28 mouse cellular contexts compared by ENCODE assay signal in genomic region chr14:104785066-104785465, GRCm38 (mm10).
DNase-seq lines count a peak whose midpoint lies in the region; ATAC-seq and TF ChIP-seq lines count a peak whose summit lies in the region.
"Had no signal": no experiment of that assay in that cellular context is flagged by ENCODE, and none has a peak within 500 bp of the region (broad histone marks: within the 10 kb centered on the region; RNA-seq: fewer than 3 reads in every experiment).

No protein-coding gene starts in this region.

- no peak overlapping the region for H3K27ac ChIP-seq in hindbrain, postnatal 0 days
- no peak overlapping the region; the same call in 1 of the 2 replicates for H3K27ac ChIP-seq in hindbrain, embryonic 10.5 days
- no peak overlapping the region for H3K27ac ChIP-seq in midbrain, embryonic 14.5 days (replicated peaks; ENCODE audit: low read depth, low read length)
- no peak overlapping the region for H3K27ac ChIP-seq in midbrain, embryonic 11.5 days (ENCODE audit: low read depth, low read length)
- H3K27ac ChIP-seq in embryonic facial prominence, embryonic 11.5 days (replicated peaks; ENCODE audit: low read depth, low read length): no peak overlapping the region
- H3K27ac ChIP-seq: forebrain, embryonic 10.5 days; forebrain, embryonic 15.5 days; heart, embryonic 13.5 days; hindbrain, embryonic 15.5 days; limb, embryonic 12.5 days; lung, embryonic 15.5 days; midbrain, embryonic 12.5 days; neural tube, embryonic 12.5 days; stomach, embryonic 15.5 days had no signal

- ATAC-seq in hindbrain, postnatal 0 days: no peak
- no peak for ATAC-seq in midbrain, embryonic 14.5 days (ENCODE audit: low FRiP score, low TSS enrichment)
- ATAC-seq in midbrain, embryonic 11.5 days (ENCODE audit: low FRiP score): no peak
- ATAC-seq in embryonic facial prominence, embryonic 11.5 days (replicated peaks; ENCODE audit: insufficient number of reproducible peaks, low FRiP score, low TSS enrichment, low read depth): no peak
- ATAC-seq: activated CD4-positive, CD25-positive, alpha-beta regulatory T cell, adult 4 months; CD4-positive, CD25-positive, alpha-beta regulatory T cell, adult 4 months; forebrain, embryonic 15.5 days had no signal

- peak; percentile 2 for DNase-seq in hindbrain, postnatal 0 days (ENCODE audit: low spot score)
- DNase-seq in hindbrain, embryonic 10.5 days (ENCODE audit: low spot score): no peak
- DNase-seq in midbrain, embryonic 14.5 days: peak; percentile 25
- no peak for DNase-seq in midbrain, embryonic 11.5 days (ENCODE audit: low spot score, missing footprints)
- peak; percentile 24 for DNase-seq in embryonic facial prominence, embryonic 11.5 days (ENCODE audit: low spot score)
- DNase-seq in natural killer cell, adult 2 months (ENCODE audit: low spot score in 2 of 2): no peak
- no peak for DNase-seq in spleen, postnatal 4 days (ENCODE audit: low spot score in 2 of 2)
- DNase-seq: adrenal gland, adult 2 months; adrenal gland, postnatal 36 days; cerebellum, adult 2 months; gastrocnemius, postnatal 36 days; heart, adult 18-20 months; heart, postnatal 10 days; kidney, adult 2 months; kidney, postnatal 14 days; layer of hippocampus, adult 9-11 months; right cerebral cortex, postnatal 14 days had no signal

- H3K4me1 ChIP-seq in hindbrain, postnatal 0 days (ENCODE audit: insufficient read depth, low read length): no peaks in the 10 kb centered on the region
- no peaks in the 10 kb centered on the region for H3K4me1 ChIP-seq in hindbrain, embryonic 10.5 days (replicated peaks)
- no peaks in the 10 kb centered on the region for H3K4me1 ChIP-seq in midbrain, embryonic 14.5 days (ENCODE audit: control insufficient read depth, insufficient read depth, low read length)
- H3K4me1 ChIP-seq in midbrain, embryonic 11.5 days (ENCODE audit: control insufficient read depth, insufficient read depth, low read length): no peaks in the 10 kb centered on the region
- H3K4me1 ChIP-seq in embryonic facial prominence, embryonic 11.5 days (ENCODE audit: control insufficient read depth, insufficient read depth, low read length): no peaks in the 10 kb centered on the region
- H3K4me1 ChIP-seq: forebrain, embryonic 15.5 days; heart, embryonic 13.5 days; hindbrain, embryonic 15.5 days; lung, embryonic 15.5 days; midbrain, embryonic 12.5 days; neural tube, embryonic 12.5 days; stomach, embryonic 15.5 days had no signal

- 77% methylated on average over 12 of the region's 12 CpGs for WGBS in hindbrain, postnatal 0 days
- 80% methylated on average over 12 of the region's 12 CpGs for WGBS in hindbrain, embryonic 10.5 days
- WGBS in midbrain, embryonic 14.5 days: 69% methylated on average over 12 of the region's 12 CpGs
- 73% methylated on average over 12 of the region's 12 CpGs for WGBS in midbrain, embryonic 11.5 days
- WGBS in embryonic facial prominence, embryonic 11.5 days: 57% methylated on average over 12 of the region's 12 CpGs

- H3K4me2 ChIP-seq in hindbrain, postnatal 0 days (ENCODE audit: low read depth, low read length): no peak overlapping the region
- H3K4me2 ChIP-seq in midbrain, embryonic 14.5 days (ENCODE audit: low read length): no peak overlapping the region
- H3K4me2 ChIP-seq in midbrain, embryonic 11.5 days: no peak overlapping the region
- H3K4me2 ChIP-seq in embryonic facial prominence, embryonic 11.5 days (ENCODE audit: low read depth, low read length): no peak overlapping the region
- H3K4me2 ChIP-seq: forebrain, embryonic 15.5 days; heart, embryonic 13.5 days; hindbrain, embryonic 15.5 days; limb, embryonic 12.5 days; lung, embryonic 15.5 days; midbrain, embryonic 12.5 days; neural tube, embryonic 12.5 days; stomach, embryonic 15.5 days had no signal

- H3K4me3 ChIP-seq in hindbrain, postnatal 0 days (ENCODE audit: low read length): no peak overlapping the region
- no peak overlapping the region for H3K4me3 ChIP-seq in hindbrain, embryonic 10.5 days
- H3K4me3 ChIP-seq in midbrain, embryonic 14.5 days (replicated peaks; ENCODE audit: low read depth, low read length): no peak overlapping the region
- no peak overlapping the region for H3K4me3 ChIP-seq in midbrain, embryonic 11.5 days (ENCODE audit: low read depth, low read length)
- no peak overlapping the region for H3K4me3 ChIP-seq in embryonic facial prominence, embryonic 11.5 days (ENCODE audit: low read depth, low read length)
- H3K4me3 ChIP-seq: forebrain, embryonic 10.5 days; forebrain, embryonic 15.5 days; heart, embryonic 13.5 days; hindbrain, embryonic 15.5 days; limb, embryonic 12.5 days; lung, embryonic 15.5 days; midbrain, embryonic 12.5 days; neural tube, embryonic 12.5 days; stomach, embryonic 15.5 days had no signal

- no peaks in the 10 kb centered on the region for H3K36me3 ChIP-seq in hindbrain, postnatal 0 days (ENCODE audit: insufficient read depth, low read length)
- H3K36me3 ChIP-seq in hindbrain, embryonic 10.5 days: no peaks in the 10 kb centered on the region
- no peaks in the 10 kb centered on the region for H3K36me3 ChIP-seq in midbrain, embryonic 14.5 days (ENCODE audit: control insufficient read depth, insufficient read depth, low read length)
- no peaks in the 10 kb centered on the region for H3K36me3 ChIP-seq in midbrain, embryonic 11.5 days (ENCODE audit: control insufficient read depth, insufficient read depth, low read length)
- no peaks in the 10 kb centered on the region for H3K36me3 ChIP-seq in embryonic facial prominence, embryonic 11.5 days (replicated peaks; ENCODE audit: control insufficient read depth, insufficient read depth, low read depth, low read length)
- H3K36me3 ChIP-seq: forebrain, embryonic 10.5 days; forebrain, embryonic 15.5 days; heart, embryonic 13.5 days; hindbrain, embryonic 15.5 days; limb, embryonic 12.5 days; lung, embryonic 15.5 days; midbrain, embryonic 12.5 days; neural tube, embryonic 12.5 days; stomach, embryonic 15.5 days had no signal

- H3K9ac ChIP-seq in hindbrain, postnatal 0 days (replicated peaks; ENCODE audit: low read length): no peak overlapping the region
- no peak overlapping the region for H3K9ac ChIP-seq in midbrain, embryonic 14.5 days (replicated peaks; ENCODE audit: low read length)
- H3K9ac ChIP-seq in midbrain, embryonic 11.5 days (ENCODE audit: low read length): no peak overlapping the region
- H3K9ac ChIP-seq in embryonic facial prominence, embryonic 11.5 days (replicated peaks; ENCODE audit: low read length): no peak overlapping the region
- H3K9ac ChIP-seq: forebrain, embryonic 15.5 days; heart, embryonic 13.5 days; hindbrain, embryonic 15.5 days; limb, embryonic 12.5 days; lung, embryonic 15.5 days; midbrain, embryonic 12.5 days; neural tube, embryonic 12.5 days; stomach, embryonic 15.5 days had no signal

- H3K9me3 ChIP-seq in hindbrain, postnatal 0 days (ENCODE audit: low read length): no peaks in the 10 kb centered on the region
- no peaks in the 10 kb centered on the region for H3K9me3 ChIP-seq in hindbrain, embryonic 10.5 days
- H3K9me3 ChIP-seq in midbrain, embryonic 14.5 days (ENCODE audit: control insufficient read depth, low read length): no peaks in the 10 kb centered on the region
- H3K9me3 ChIP-seq in midbrain, embryonic 11.5 days (ENCODE audit: control insufficient read depth, low read length): no peaks in the 10 kb centered on the region
- no peaks in the 10 kb centered on the region for H3K9me3 ChIP-seq in embryonic facial prominence, embryonic 11.5 days (replicated peaks; ENCODE audit: control insufficient read depth, low read length)
- H3K9me3 ChIP-seq: forebrain, embryonic 10.5 days; forebrain, embryonic 15.5 days; heart, embryonic 13.5 days; hindbrain, embryonic 15.5 days; limb, embryonic 12.5 days; lung, embryonic 15.5 days; midbrain, embryonic 12.5 days; neural tube, embryonic 12.5 days; stomach, embryonic 15.5 days had no signal

- H3K27me3 ChIP-seq in hindbrain, postnatal 0 days (ENCODE audit: insufficient read depth, low read length): no peaks in the 10 kb centered on the region
- H3K27me3 ChIP-seq in hindbrain, embryonic 10.5 days (ENCODE audit: insufficient read depth, poor library complexity, severe bottlenecking): no peaks in the 10 kb centered on the region
- H3K27me3 ChIP-seq in midbrain, embryonic 14.5 days (ENCODE audit: control insufficient read depth, insufficient read depth, low read length): no peaks in the 10 kb centered on the region
- no peaks in the 10 kb centered on the region for H3K27me3 ChIP-seq in midbrain, embryonic 11.5 days (ENCODE audit: control insufficient read depth, insufficient read depth, low read length)
- no peaks in the 10 kb centered on the region for H3K27me3 ChIP-seq in embryonic facial prominence, embryonic 11.5 days (ENCODE audit: control insufficient read depth, insufficient read depth, low read length)
- H3K27me3 ChIP-seq: forebrain, embryonic 15.5 days; heart, embryonic 13.5 days; hindbrain, embryonic 15.5 days; limb, embryonic 12.5 days; lung, embryonic 15.5 days; midbrain, embryonic 12.5 days; neural tube, embryonic 12.5 days; stomach, embryonic 15.5 days had no signal

- no peak for TF ChIP-seq CTCF in hindbrain, postnatal 0 days (IDR thresholded peaks at IDR 0.05; ENCODE audit: low read depth)

Comparison
In these comparisons a context has a peak if more than half of its experiments do, and no peak if none do; other contexts are left out.
1. DNase-seq: peak in hindbrain, postnatal 0 days (single experiment), midbrain, embryonic 14.5 days (single experiment) and embryonic facial prominence, embryonic 11.5 days (single experiment); none in hindbrain, embryonic 10.5 days (single experiment), midbrain, embryonic 11.5 days (single experiment), natural killer cell, adult 2 months (0 of 2) and spleen, postnatal 4 days (0 of 2).